Mouse (Mus musculus) C2C12 (cell line): ENCODE results near the gene Ralb.

Experiments used
- CEBPB ChIP-seq: IDR thresholded peaks from one replicate; pipeline ENCODE4 v1.6.1; 2011; ENCODE audit warnings: low read depth, mild to moderate bottlenecking, control low read depth, moderate library complexity
- CTCF ChIP-seq: IDR thresholded peaks from one replicate; pipeline ENCODE4 v1.5.1; 2011; ENCODE audit not compliant: control insufficient read depth, insufficient read depth, insufficient read length
- USF1 ChIP-seq: IDR thresholded peaks from one replicate; pipeline ENCODE4 v1.6.1; 2011; ENCODE audit warnings: low read depth, mild to moderate bottlenecking, control low read depth, moderate library complexity

- TF ChIP-seq CTCF (no peak), USF1 (no peak), CEBPB (no peak)
These were observed 23.9 kb downstream of the Ralb start for GRCm38 (mm10) chr1:119480678-119481077.
